Mouse (Mus musculus) cerebellum, adult (tissue): ENCODE measurements around the gene Sun1.

Experiments
- ATAC-seq: cut with Nextera tagmentation; 2 replicates; pipeline ENCODE4 v1.9.2; 2017; ENCODE audit warnings: mild to moderate bottlenecking, moderate library complexity, mixed read lengths; ENCODE audit not compliant: insufficient number of reproducible peaks, low FRiP score, low TSS enrichment

The Sun1 gene

DNA sequence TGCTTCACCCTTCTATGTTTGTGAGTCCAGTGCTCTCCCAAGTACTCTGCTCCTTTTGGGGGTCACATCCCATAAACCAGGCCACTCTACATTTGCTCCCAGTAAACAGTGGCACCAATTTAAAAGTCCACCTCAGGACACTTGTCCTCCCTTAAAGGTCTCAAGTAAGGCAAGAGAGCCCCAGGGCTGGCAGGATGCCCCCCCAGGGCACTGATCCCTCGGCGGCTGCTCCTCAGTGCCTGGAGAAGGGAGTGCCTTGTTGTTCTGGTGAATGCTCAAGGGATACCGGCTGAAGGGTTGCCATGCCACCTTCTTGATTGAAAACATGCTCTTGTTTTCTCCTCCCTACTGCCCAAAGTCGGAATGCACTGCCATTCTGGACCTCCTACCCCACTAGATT, 5.6 kb downstream of the Sun1 start:
- ATAC-seq, result no peak

DNA sequence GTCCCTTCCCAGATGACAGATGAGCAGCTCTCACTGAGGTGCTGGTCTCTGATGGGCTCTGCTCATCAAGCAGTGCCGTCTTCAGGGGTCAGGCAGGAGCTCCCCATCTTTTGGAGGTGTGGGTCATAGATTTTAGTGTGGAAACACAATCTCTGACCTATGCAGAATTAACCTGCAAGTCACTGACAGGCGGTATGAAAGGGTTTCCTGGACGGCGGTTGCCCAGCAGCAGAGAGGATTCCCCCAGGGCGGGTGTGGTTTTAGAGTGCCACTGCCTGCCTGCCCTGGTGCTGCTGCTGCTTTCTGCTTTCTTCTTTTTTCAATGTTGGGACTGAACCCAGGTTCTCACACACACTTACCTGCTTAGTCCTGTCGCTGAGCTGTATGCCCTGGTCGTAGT, 6.1 kb downstream of the Sun1 start:
- ATAC-seq, result no peak

DNA sequence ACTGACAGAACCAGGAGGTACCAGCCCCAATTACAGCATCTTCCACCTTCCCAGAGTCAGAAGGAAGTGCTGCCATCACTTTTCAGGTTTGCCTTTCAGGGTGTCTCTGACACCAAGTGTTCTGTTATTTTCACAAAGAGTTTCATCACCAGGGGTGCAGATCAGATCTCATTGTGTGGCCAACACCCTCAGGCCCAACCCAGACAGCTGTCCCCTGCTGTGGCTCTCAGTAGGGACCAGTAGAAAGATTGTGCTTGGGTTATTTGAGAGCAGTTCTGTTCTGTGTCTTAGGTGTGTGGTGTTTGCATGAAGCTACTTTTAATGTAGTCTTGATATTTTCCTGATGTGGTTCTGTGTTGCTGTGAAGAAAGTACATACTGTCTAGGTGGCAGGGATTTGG, 7.7 kb downstream of the Sun1 start:
- no peak for ATAC-seq

DNA sequence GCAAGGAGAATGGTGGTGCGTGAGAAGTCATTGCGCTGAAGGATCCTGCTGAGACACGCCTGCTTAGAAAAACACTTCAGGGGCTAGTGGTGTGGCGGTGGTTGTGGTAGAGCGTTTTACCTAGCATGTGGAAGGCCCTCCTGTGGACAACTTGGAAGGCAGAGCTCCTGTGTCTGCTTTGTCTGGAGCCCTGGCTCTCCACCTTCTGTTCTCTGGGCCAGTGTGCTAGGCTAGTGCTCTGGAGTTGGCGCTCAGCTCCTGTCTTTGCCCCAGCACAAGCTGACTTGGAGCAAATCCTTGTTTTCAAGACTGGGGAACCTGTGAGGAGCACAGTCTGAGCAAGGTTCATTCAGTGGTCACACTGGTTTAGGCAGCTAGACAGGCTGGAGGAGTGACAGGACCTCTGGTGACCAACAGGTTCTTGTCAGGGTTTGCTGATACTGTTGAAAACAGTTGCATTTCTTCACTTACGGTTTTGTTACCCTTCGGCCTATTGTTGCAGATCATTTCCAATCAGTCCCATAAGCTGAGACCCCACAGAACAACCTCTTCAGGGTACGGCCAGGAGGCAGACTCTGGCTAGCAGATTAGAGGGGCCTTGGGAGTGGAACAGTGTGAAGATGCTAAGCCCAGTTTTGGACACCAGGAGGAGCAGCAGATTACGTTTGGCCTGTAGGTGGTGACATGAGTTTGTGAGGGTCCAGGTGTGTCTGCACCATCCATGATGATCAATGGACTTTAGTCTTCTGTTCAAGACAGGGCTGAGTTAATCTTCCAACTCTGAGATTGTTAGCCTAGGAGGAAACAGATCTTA, 8.6 kb downstream of the Sun1 start:
- ATAC-seq, result peak; percentile 82

DNA sequence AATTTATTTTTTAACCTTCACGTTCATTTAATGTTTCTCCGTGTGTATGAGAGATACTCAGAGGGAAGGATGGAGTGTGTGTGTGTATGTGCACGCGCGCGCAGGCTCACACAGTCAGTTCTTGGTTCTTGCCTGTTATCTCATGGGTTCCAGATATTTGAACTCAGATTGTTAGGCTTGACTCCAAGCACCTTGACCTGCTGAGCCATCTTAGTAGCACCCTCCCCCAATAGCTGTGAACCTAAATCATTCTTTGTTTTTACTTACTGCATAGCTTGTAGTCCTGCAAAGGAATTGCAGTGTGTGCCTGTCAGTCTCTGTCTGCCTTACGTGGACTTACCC, 9.2 kb downstream of the Sun1 start:
- ATAC-seq, result no peak

DNA sequence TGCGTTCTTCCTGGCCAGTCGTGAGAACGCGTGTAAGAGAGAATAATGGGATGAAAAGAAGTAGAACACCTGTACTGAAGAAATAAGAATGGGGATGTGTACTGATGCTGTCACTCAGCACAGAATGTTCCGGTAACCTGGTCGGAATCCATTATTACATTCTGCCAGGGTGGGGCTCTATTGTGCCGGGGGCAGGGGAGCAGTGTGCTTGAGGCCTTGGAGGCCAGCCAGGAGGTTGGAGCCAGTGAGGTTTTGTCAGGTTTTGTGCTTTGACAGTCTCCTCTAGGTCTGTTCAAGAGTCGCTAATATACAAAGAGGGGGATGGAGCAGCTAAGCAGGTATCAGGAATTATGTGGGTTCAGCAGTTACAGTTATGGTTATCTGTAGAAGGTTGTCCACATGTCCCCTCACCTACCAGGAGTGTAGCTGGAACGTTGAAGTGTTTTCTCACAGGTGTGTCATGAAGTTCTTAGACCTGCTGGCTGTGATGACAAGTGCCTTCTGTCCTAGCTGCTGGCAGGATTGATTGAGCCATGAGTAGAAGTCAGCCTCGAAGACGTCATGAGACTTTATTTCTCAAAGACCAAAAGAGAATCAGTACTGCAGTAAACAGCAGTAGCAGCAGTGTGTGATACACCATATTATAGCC, 11.4 kb downstream of the Sun1 start:
- no peak for ATAC-seq

DNA sequence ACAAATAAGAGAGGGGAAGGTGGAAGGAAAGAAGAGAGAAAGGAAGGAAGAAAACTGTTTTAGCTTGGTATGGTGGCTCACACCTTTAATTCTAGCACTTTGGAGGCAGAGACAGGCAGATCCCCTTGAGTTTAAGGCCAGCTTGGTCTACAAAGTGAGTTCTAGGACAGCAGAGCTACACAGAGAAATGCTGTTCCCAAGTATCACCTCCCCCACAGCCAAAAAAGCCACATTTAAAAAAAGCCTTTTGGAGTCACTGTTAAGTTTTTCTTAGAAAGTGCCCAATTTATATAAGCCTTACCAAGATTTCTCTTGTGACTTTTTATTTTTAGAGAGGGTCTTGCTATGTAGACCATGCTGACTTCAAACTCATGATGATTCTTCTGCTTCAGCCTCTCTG, 13.9 kb downstream of the Sun1 start:
- no peak for ATAC-seq

DNA sequence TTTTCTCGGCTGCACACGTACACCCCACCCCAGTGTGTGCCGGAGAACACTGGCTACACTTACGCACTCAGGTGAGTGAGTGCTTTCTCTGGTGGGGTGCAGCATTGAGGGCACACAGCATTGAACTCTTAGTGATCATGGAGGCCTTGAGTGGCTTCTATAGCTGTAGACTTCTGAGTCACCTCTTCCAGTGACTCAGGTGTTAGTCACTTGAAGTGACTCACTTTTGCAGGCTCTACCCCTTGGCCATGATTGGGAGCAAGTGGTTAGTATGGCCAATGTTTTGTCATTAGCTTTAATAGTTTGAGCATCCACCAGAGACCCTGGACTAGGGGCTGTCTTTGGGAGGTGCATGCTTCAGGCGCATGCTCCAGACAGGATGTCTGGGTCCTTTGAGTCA, 14.7 kb downstream of the Sun1 start:
- no peak for ATAC-seq

DNA sequence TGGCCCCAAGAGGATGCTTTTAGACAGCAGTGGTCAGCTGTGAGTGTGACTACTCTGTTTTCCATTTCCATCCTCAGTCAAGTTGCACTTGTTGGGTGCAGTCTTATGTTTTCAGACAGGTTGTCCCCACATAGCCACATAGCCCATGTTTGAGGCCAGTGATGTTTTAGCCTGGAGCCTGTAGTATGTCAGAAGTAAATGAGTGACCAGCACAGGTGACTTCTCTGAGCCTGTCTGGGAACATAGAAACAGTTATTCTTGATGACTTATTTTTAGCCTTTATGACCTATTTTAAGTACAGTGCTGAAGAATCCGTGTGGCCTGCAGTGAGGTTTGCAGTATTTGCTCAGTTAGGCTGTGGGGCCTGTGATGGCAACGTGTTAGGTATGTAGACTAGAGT, 15.7 kb downstream of the Sun1 start:
- no peak for ATAC-seq

DNA sequence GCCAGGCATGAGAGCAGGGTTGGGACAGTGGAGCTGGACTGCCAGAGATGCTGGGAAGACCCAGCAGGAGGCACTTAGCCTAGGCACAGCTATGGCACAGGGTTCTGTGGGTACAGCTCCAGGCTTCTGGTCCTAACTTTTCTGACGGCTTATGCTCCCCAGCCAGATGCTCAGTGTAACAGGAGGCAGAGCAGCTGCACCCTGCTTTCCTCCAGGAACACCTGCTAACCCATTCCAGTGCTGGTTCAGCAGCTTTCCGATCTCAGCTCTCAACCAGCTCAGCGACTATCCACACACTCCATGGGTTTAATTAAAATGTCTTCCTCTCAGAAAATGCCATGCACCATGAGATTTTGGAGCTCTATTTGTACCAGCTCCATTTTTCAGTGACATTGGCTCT, 16.3 kb downstream of the Sun1 start:
- no peak for ATAC-seq

DNA sequence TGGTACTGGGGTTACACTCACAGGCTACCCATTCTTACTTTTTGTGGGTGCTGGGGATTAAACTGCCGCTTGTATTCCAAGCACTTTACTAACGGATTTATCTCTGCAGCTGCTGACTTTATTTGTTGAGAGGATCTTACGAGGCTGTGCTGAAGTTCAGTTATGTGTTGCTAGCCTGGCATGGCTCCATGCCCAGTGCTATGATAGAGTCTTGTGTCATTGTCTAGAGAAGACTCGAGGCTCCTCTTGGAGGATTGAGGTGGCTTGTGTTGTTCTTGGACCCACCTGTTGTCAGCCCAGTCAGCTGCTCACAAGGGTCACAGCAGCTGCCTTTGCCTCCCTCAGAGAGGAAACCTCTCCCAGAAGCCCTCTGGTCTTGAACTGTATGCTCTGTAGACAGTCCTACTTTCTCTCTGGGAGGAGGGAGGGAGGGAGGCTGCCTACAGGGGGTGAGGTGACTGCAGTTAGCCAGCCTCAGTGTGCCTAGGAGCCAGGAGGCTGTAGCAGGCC, 19.6 kb downstream of the Sun1 start:
- no peak for ATAC-seq

DNA sequence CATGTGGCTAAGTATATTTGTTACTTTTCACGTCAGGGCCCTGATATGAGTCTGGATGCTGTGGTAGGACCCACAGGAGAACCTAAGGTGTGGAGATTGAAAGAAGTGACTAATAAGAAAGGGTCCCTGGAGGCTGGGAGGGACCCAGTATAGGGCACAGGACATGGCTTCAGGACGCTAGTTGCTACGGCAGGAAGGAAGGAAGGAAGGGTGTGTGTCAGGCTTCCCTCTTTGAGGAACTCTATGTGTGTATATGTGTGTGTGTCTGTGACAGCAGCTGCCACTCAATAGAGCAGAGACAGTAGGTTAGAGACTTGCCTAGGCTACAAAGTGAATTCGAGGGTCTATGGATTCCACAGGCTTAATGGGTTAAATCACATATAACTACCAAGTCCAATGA, 20.2 kb downstream of the Sun1 start:
- no peak for ATAC-seq

DNA sequence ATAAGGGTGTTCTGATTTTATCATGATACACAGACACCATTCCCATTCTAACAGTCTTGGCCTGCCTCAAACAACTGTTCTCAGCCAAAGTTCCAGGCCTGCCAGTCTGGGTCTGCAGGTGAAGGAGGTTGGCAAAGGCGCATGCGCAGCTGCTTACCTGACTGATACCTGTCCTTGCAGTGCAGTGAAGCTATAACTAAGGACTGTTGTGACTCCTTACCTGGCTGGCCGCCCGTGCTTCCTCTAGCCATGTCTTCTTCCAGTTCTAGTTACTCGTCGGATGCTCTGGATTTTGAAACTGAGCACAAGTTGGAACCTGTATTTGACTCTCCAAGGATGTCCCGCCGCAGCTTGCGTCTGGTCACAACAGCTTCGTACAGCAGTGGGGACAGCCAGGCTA, 22.9 kb downstream of the Sun1 start:
- ATAC-seq, result no peak

DNA sequence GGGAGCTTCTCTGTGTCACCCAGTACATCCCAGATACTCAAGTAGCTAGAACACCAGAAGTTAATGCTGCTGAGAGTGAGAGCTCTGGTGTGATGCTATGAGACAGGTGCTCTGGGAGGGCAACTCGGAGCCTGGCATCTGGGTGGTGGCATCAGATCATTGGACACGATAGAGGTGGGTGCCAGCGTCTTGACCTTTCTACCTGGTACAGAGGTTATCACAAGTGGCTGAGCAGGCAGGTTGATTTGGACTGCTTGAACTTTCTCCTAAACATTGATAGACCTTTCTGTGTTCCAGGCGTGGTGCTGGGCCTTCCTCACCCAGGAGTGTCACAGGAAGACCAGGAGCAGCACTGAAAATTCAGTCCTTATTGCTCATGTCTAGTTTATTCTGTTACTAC, 26.8 kb downstream of the Sun1 start:
- no peak for ATAC-seq

DNA sequence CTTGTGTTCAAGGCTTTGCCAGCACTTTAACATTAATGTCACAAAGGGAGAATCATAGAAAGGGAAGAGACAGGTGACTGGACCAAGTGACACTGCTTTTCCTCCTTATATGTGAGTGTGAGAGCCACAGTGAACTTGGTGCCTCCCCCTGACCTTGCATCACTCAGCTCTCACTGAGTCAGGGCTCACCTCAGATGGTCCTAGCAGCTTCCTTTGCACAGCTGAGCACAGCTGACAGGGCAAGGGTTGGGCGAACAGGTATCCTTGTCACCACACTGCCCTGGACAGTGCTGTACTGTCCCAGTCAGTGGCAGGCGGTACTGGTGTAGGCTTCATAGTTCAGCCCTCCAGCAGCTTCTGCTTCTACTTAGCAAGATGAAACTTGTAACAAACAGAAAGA, 27.2 kb downstream of the Sun1 start:
- ATAC-seq, result no peak

DNA sequence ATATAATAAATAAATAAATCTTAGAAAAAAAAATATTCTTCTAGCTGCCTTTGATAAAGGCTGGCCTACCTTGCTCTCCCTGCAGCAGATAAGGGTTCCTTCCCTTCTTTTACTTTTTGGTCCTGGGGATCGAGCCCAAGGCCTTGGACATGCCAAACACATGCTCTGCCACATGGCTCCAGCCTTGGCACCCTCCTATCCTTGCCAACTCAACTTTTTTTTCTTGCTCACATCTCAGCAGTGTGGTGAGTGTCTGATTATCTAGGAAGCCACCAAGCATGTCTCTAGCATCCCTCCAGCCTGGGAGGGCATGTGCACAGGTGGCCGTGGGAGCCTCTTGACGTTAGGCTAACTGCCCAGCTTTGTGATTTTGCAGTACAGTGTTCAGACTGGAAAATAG, 27.9 kb downstream of the Sun1 start:
- no peak for ATAC-seq

DNA sequence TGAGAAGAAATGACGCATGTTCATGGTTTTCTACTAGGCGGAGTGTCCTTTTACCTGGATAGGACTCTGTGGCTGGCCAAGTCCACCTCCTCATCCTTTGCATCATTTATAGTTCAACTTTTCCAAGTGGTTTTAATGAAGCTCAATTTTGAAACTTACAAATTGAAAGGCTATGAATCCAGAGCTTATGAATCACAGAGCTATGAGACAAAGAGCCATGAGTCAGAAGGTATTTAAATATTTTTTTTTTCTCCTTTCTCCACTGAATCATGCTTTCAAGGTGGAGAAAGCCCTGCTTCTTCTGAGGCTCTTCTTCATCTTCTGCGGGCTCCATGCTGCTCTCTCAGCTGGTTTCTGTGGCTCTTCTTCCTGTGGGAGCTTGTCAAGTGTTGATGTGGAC, 29.3 kb downstream of the Sun1 start:
- no peak for ATAC-seq

DNA sequence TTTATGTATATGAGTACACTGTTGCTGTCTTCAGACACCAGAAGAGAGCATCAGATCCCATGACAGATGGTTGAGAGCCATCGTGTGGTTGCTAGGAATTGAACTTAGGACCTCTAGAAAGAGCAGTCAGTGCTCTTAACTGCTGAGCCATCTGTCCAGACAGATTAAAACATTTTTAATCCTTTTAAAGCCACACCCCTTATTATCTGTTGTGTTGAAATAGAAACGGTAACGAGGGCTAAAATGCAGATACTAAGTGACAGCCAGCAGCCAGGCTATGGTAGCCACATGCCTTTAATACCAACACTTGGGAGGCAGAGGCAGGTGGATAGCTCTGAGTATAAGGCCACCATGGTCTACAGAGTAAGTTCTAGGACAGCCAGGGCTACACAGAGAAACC, 31.6 kb downstream of the Sun1 start:
- no peak for ATAC-seq

DNA sequence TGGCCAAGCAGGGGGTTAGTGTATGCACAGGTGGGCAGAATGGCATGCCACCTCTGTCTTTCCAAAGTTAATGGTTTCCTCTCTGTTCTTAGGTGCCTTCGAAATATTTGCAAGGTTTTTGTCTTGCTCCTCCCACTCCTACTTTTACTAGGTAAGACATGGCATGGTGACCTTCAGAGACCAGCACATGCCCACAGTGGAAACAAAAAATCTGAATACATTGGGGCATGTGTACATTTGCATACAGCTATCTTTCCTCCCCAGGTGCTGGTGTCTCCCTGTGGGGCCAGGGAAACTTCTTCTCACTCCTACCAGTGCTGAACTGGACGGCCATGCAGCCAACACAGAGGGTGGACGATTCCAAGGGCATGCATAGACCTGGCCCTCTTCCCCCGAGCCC, 34.0 kb downstream of the Sun1 start:
- no peak for ATAC-seq

DNA sequence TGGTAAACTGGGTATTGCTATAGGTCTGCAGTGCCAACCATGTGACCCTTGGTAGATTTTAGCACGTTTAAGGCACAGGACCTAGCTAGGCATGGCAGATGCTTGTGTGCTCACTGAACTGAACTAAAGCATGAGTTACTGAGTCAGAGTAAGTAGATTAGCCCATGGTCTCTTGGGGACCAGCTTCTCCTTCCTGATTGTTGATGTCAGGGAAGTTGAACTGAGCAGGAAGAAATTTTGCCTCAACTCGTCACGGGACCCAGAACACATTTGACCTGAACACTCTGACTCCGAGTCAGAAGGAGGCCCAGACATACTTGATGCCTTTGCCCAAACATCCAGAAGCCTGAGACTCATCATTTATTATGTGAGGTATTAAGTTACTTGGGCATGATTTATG, 37.0 kb downstream of the Sun1 start:
- ATAC-seq, result no peak

DNA sequence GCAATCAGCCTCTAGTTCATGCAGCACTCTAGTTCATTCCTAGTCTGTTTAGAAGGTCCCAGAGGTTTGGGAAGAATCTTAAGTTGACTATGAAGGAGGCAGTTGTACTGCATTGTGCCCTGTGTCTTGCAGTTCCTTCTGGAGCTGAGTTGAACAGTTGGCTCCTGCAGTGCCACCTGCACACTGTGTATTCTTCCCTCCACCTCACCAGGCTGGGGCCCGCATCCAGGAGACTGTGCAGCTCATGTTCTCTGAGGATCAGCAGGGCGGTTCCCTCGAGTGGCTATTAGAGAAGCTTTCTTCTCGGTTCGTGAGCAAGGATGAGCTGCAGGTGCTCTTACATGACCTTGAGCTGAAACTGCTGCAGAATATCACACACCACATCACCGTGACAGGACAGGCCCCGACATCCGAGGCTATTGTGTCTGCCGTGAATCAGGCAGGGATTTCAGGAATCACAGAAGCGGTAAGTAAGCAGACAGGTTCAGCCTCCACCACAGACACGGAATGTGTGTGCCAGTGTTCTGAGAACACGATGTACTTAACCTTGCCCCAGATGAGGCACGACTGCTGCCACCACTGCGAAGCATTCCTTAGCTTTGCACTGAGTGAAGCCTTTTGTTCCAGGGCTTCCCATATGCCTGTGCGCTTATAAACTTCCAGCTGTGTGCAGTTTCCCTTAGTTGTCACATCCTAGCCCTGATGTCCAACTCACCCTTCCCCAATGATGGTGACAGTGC, 40.8 kb downstream of the Sun1 start:
- ATAC-seq, result no peak

DNA sequence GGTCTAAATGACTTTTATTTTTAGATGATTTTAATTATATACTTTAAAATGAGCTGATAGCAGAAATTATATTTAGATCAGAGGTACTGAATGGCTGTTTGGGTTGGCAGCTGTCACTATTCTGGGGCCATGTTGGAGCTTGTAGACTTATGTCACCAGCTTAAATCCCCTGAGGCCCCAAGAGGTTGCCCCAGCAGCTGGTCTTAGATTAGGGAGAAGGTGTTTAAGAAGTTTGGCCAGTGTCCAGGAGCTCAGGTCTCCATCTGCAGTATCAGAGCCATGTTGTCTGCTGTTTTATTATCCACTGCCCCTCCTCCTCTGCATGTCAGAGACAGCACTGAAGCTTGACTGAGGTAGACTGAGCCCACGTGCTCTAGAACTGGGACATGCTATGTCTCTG, 42.9 kb downstream of the Sun1 start:
- no peak for ATAC-seq
